Mouse (Mus musculus) heart, adult 2 months (tissue): Measurements from ENCODE around the gene Kpna7.
"Not testable (repeated sequence)": the region's sequence is repeated elsewhere in the genome, so short reads cannot be mapped to it uniquely, and the experiment has no call there.

Experiments
- CTCF ChIP-seq: fragments of 200-600 bp; IDR thresholded peaks from 2 replicates; pipeline ENCODE4 v1.8.1; 2022; ENCODE audit warnings: antibody characterized with exemption, mild to moderate bottlenecking, moderate library complexity
- POLR2A ChIP-seq: fragments of 200-500 bp; IDR thresholded peaks from 2 replicates; pipeline ENCODE4 v1.6.1; 2011; ENCODE audit warnings: mild to moderate bottlenecking, low read depth, low read length, control low read depth; ENCODE audit not compliant: insufficient read depth

DNA sequence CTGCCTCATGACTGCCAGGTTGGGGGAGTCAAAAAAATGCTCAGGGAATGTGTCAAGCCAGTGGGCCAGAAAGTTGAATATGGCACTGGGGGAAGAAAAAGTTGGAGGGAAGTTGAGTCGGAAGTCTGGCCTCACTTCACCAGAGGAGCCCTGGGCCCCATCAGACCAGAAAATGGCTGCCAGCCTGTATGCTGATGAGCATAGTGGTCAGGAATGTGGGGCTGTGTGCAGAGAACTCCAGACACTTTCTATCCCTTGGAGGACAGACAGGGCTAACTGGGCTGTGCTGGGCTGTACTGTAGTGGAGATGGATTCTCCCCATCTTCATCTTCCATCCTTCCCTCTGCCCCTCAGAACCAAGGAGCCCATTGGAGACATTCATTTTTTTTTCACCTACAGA, 53.4 kb downstream of the Kpna7 start:
- not testable (repeated sequence) for TF ChIP-seq CTCF, POLR2A
